Mouse (Mus musculus): ENCODE data around the gene Cenpa. TPM values are rescaled to one million over a fixed set of nuclear protein-coding genes. Genes with fewer than 3 reads are reported as not detected.

The Cenpa gene
- 100 to 1,000 TPM; 197 to 229 TPM for total RNA-seq (2023)

DNA sequence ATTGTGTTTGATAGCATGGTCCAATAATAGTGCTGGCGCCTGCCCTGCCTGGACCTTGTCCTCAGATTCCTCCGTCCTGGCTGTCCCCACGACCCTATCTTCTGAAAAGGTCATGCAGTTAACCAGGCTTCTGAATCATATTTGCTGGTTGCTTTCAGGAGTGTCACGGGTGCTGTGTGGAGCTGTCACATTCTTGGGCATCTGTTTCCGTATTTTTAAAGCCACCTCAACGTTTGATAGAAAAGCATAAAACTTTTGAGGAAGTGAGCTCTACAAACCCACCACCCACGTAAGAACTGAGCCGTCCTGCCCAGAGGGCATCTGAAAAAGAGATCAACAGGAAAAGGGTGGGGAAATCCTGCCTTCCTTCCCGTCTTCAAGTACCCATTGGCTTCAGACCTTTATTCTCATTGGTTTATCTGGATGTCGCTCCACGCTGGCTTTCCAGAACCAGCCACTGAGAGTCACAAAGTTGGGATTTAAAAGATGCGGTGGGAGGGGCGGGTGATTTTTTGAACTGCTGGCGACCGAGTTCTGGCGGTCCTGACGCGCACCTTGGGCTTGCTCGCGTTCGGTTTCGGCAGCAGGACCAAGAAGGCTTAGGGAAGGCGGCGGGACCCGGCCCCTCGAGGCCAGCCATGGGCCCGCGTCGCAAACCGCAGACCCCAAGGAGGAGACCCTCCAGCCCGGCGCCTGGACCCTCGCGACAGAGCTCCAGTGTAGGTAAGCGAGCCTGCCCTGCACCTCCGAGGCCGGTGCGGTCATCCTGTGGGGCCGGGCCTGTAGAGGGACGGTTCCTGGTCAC lies at the start of gene Cenpa:
TSS of gene Cenpa (plus strand) at position 387 of the 805 bp plus-strand sequence.

DNA sequence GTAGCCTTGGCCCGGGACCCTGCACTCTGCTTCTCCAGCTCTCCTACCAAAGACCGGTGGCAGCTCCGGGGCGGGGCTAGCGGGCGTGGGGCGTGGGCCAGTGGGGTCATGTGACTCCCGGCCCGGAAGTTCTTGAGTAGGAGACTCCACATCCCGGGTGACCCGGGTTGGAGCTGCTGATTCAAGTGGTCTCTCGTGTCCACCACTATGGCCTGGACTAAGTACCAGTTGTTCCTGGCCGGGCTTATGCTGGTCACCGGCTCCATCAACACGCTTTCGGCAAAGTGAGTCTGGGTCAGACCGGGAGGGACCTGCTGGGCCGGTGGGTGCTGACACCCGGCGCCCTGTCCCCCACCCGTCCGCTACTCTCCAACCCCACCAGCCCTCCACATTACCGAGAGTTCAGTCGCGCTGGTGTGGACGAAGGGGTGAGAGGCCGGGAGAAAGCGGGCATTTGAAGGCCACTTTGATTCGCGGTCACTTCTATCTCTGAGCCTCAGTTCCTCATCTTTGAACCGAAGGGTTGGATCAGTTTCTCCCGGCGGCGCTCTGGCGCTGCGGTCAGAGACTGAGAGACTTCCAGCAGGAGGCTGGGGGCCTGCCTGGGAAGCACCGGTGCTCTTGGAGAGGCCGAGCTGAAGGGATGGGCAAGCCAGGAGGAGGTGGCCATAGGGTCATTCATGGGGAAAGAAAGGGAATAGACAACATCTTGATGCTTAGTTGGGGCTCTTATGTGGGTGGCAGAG lies 18.6 kb upstream of the Cenpa start, which contains the start of gene Slc35f6:
TSS of gene Slc35f6 (plus strand) at position 119 of the 746 bp plus-strand sequence.

GRCm38 (mm10) chr5:30711147-30712001 lies 44.8 kb downstream of the Cenpa start, which contains the start of gene Dpysl5:
Gene Dpysl5 (plus strand): TSS chr5:30711564.

Other genes starting within 250 kb of the Cenpa start
- not detected for gene Otof, start 204.8 kb upstream of the Cenpa start, total RNA-seq (2023)
- not detected for gene 1700001C02Rik, start 200.7 kb upstream of the Cenpa start, total RNA-seq (2023)
- gene Cib4, start 120.9 kb upstream of the Cenpa start, total RNA-seq (2023): not detected
- gene Kcnk3, start 78.6 kb upstream of the Cenpa start, total RNA-seq (2023): under 1 TPM; 0.46 to 0.65 TPM
- gene Slc35f6, start 18.8 kb upstream of the Cenpa start, total RNA-seq (2023): 10 to 100 TPM; 37.8 to 40.8 TPM
- not detected for gene Dpysl5, start 44.8 kb downstream of the Cenpa start, total RNA-seq (2023)
- gene Mapre3, start 147.9 kb downstream of the Cenpa start, total RNA-seq (2023): 10 to 100 TPM in 1 of 2 experiments, 1 to 10 TPM in 1; 9.7 to 11.1 TPM
- 10 to 100 TPM; 55.5 to 55.8 TPM for gene Tmem214, start 201.2 kb downstream of the Cenpa start, total RNA-seq (2023)
- 10 to 100 TPM; 24.7 to 24.9 TPM for gene Agbl5, start 221.9 kb downstream of the Cenpa start, total RNA-seq (2023)
- gene Ost4, start 241.0 kb downstream of the Cenpa start, total RNA-seq (2023): 100 to 1,000 TPM; 180 to 190 TPM
- under 1 TPM; 0.73 to 0.98 TPM for gene Emilin1, start 246.6 kb downstream of the Cenpa start, total RNA-seq (2023)